Mouse (Mus musculus) testis, adult 2 months (tissue): ENCODE results near the gene Cd4. TPM values are rescaled to one million over a fixed set of nuclear protein-coding genes. Genes with fewer than 3 reads are reported as not detected.

ENCODE experiments used
- H3K27ac ChIP-seq: fragments of 200-500 bp; 2 replicates; pipeline ENCODE4 v1.5.1; 2012; ENCODE audit warnings: low read depth, low read length; ENCODE audit not compliant: control insufficient read depth, insufficient read depth
- H3K27me3 ChIP-seq: fragments of 200-500 bp; 2 replicates; pipeline ENCODE4 v1.6.1; 2012; ENCODE audit warnings: mild to moderate bottlenecking, low read length, moderate library complexity; ENCODE audit not compliant: control insufficient read depth, insufficient read depth
- H3K36me3 ChIP-seq: fragments of 200-500 bp; 2 replicates; pipeline ENCODE4 v1.6.1; 2012; ENCODE audit warnings: mild to moderate bottlenecking, low read length; ENCODE audit not compliant: control insufficient read depth, insufficient read depth
- H3K4me1 ChIP-seq: fragments of 200-500 bp; 2 replicates; pipeline ENCODE4 v1.6.1; 2012; ENCODE audit warnings: low read length; ENCODE audit not compliant: control insufficient read depth, insufficient read depth
- H3K4me3 ChIP-seq: fragments of 200-500 bp; 2 replicates; pipeline ENCODE4 v1.5.1; 2012; ENCODE audit warnings: low read depth, mild to moderate bottlenecking, low read length, moderate library complexity, mixed read lengths; ENCODE audit not compliant: control insufficient read depth
- CTCF ChIP-seq: fragments of 200-500 bp; IDR thresholded peaks from 2 replicates; pipeline ENCODE4 v1.5.1; 2012; ENCODE audit warnings: low read depth, mild to moderate bottlenecking, inconsistent platforms, low read length, moderate library complexity; ENCODE audit not compliant: control insufficient read depth, insufficient read depth, insufficient replicate concordance
- POLR2A ChIP-seq: fragments of 200-500 bp; IDR thresholded peaks from 2 replicates; pipeline ENCODE4 v1.6.1; 2012; ENCODE audit warnings: low read depth, mild to moderate bottlenecking, inconsistent platforms, low read length, moderate library complexity; ENCODE audit not compliant: control insufficient read depth
- polyA plus RNA-seq: library from polyadenylated mRNA; depleted of rRNA; stranded (reverse); fragments of >200 nt; gene quantifications from 2 replicates; pipeline ENCODE4 v1.2.3, GENCODE M21; 2012

Gene Cd4
- polyA plus RNA-seq, 1 experiment = 0.67 TPM

GRCm38 (mm10) chr6:124904991-124905860, 17.2 kb upstream of the Cd4 start:
- H3K4me1 ChIP-seq = peaks cover 26% of the 10 kb centered on the region
- H3K27me3 ChIP-seq = no peaks in the 10 kb centered on the region
- H3K36me3 ChIP-seq = no peaks in the 10 kb centered on the region
- H3K27ac ChIP-seq = no peak overlapping the region
- no peak overlapping the region for H3K4me3 ChIP-seq
- TF ChIP-seq CTCF (no peak), POLR2A (no peak)

DNA sequence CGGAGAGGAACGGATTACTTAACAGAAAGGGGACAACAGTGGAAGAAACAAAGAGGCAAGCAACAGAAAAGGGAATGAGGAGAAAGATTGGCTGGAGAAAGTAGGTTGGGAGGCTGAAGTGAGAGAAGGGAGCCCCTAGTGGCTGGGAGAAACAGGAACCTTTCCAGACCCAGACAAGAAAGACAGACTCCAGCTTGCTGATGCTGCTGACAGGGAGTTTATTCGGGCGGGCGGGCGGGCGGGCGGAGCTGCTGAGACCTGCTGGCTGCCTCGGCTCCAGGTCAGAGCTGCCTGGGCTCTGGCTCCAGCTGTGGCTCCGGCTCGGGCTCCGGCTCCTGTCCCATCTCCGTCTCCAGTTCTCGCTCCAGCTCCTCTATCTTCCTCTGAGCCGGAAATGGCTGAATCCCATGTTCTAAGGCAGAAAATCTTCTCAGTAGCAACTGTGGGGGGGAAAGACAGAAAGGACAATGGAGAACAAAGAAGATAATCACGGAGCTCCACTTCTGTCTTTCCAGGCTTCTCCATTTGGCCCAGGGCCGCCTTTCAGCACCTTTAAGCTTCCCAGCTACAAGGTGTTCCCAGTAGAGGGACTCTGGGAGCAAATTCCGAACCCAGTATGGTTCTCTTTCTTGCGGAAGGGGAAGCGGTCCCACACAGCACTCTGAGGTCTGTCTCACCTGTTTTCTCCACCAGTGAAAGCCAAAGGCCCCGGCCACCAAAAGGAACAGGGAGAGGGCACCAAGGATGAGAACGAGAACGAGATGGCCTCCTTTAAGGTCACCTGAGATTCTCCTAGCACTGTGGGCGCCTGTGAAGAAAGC, 16.4 kb upstream of the Cd4 start:
- H3K4me3 ChIP-seq = peak overlapping the region; percentile 73
- H3K27me3 ChIP-seq = no peaks in the 10 kb centered on the region
- H3K27ac ChIP-seq = peak overlapping the region; percentile 86
- no peaks in the 10 kb centered on the region for H3K36me3 ChIP-seq
- TF ChIP-seq CTCF = no peak
- peaks cover 19% of the 10 kb centered on the region for H3K4me1 ChIP-seq

GRCm38 (mm10) chr6:124903580-124904151, 15.6 kb upstream of the Cd4 start:
- H3K27me3 ChIP-seq = no peaks in the 10 kb centered on the region
- peak overlapping the region; percentile 86 for H3K27ac ChIP-seq
- H3K36me3 ChIP-seq = no peaks in the 10 kb centered on the region
- peaks cover 19% of the 10 kb centered on the region for H3K4me1 ChIP-seq
- peak overlapping the region; percentile 73 for H3K4me3 ChIP-seq
- TF ChIP-seq CTCF (peak; percentile 98), POLR2A (no peak)

- no peak for TF ChIP-seq CTCF
- no peak for TF ChIP-seq POLR2A
- H3K27ac ChIP-seq = no peak overlapping the region
- H3K36me3 ChIP-seq = no peaks in the 10 kb centered on the region
- no peaks in the 10 kb centered on the region for H3K27me3 ChIP-seq
- H3K4me1 ChIP-seq = peaks cover 19% of the 10 kb centered on the region
- H3K4me3 ChIP-seq = no peak overlapping the region
Measured at GRCm38 (mm10) chr6:124901851-124902250, 13.8 kb upstream of the Cd4 start.

GRCm38 (mm10) chr6:124900801-124901480, 12.9 kb upstream of the Cd4 start:
- no peaks in the 10 kb centered on the region for H3K27me3 ChIP-seq
- TF ChIP-seq CTCF (no peak), POLR2A (no peak)
- no peak overlapping the region; the same call in 1 of the 2 replicates for H3K4me3 ChIP-seq
- H3K4me1 ChIP-seq = peaks cover 19% of the 10 kb centered on the region
- H3K36me3 ChIP-seq = no peaks in the 10 kb centered on the region
- no peak overlapping the region for H3K27ac ChIP-seq

- TF ChIP-seq CTCF (no peak), POLR2A (no peak)
- Histone ChIP-seq H3K4me1 (peaks cover 16% of the 10 kb centered on the region), H3K27ac (no peak overlapping the region), H3K4me3 (no peak overlapping the region), H3K27me3 (no peaks in the 10 kb centered on the region), H3K36me3 (no peaks in the 10 kb centered on the region)
Measured at GRCm38 (mm10) chr6:124900056-124900800, 12.2 kb upstream of the Cd4 start.
